Mouse (Mus musculus) adrenal gland, adult 18-20 months (tissue): ENCODE results near the gene Castor1. TPM values are rescaled to one million over a fixed set of nuclear protein-coding genes. Genes with fewer than 3 reads are reported as not detected.
A peak's percentile ranks its signal among the peaks of the same experiment; 100 is the strongest.
"Not testable (repeated sequence)": the region's sequence is repeated elsewhere in the genome, so short reads cannot be mapped to it uniquely, and the experiment has no call there.

Experiments used
- DNase-seq, 2 experiments: peaks; one replicate each; pipeline ENCODE4 v3.0.0; 2021 to 2022; ENCODE audit warnings: low spot score in 2 of 2
- long read RNA-seq, 2 experiments: library from polyadenylated mRNA; stranded (forward); transcript quantifications; one replicate each; pipeline ENCODE4 v2.0.0; 2021
- total RNA-seq, 2 experiments: library from RNA; stranded (reverse); gene quantifications; 1 replicate in 1 of 2; 2 replicates in 1 of 2; pipeline ENCODE4 v1.2.3; 2021

Castor1 gene
- total RNA-seq, result 1 to 10 TPM; 3.0 to 5.1 TPM
- long read RNA-seq, experiment 1, partial matches to known transcripts, result 0 of 4 reads
- long read RNA-seq, experiment 1, other reads (novel, unspliced or antisense), result 0 of 4 reads
- long read RNA-seq, experiment 2, partial matches to known transcripts, result 0 of 4 reads
- long read RNA-seq, experiment 2, other reads (novel, unspliced or antisense), result 2 of 4 reads

DNA sequence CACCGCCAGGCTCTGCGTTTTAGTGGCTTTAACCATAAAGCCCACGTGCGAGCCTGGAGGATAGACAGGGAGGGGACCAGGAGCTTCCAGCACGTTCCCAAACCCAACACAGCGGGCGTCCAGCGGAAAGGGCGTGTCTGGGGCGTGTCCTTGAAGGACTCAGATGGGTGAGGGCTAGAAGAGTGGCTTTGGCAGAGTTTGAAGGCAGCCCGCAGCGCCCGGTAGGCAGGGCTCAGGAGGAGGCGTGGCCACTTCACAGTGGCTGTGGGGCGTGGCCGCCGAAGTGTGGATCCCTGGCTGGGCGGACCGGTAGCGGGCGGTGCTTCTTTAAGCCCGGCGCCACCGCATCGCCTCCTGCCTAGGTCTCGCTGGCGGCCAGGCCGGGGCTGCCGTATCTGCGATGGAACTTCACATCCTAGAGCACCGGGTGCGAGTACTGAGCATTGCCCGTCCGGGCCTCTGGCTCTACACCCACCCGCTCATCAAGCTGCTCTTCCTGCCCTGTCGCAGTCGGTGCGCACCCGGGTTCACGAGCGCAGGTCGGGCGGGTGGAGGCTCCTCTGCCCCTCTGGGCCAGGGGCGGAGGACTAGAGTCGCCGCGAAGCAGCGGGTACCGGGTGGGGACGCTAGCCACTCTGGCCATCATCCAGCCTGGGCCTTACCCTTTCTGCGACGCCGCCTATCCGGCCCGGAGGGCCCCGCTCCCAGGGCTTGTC lies at the start of gene Castor1:
TSS of gene Castor1 (plus strand) at position 312 of the 716 bp plus-strand sequence.
- DNase-seq, result peak; percentile 83 to 85

DNA sequence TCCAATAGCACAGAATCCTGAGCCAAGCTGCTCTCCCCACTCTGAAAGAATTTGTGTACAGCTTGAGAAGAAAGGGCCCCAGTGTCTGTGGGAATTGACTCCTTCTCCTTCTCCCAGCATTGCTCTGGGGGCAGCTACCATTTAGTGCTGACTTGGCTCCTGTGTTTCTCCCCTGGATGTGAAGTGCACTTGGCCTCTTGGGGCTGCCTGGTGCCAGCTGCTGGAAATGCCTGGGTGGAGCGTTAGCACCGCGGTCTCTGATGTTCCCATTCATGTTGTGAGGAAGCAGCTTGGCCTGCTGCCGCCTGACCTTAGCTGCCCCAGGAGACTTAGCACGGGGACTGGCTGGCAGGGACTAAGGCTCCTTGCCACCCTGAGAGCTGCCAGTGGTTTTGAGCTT lies 43.4 kb upstream of the Castor1 start:
- no peak for DNase-seq

DNA sequence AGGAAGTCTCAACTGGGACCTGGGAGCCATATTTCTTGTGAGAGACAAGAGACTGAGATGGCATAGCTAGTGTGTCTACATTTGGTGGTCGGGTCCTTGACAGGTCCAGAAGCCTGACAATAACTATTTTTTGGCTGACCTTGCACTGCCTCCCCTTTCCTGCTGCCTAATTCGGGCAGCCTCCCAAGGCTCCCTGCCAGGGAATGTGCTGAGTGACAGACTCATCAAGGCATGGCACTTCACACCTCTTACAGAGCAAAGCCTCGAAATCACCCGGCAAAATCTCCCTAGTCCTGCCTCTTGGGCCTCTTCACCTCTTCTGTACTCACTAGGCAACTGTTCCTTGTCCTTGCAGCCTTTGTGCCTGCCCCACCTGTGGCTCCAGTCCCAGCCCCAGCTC lies 40.3 kb upstream of the Castor1 start:
- no peak for DNase-seq

GRCm38 (mm10) chr11:4182061-4182460 lies 36.0 kb upstream of the Castor1 start:
- no peak for DNase-seq

DNA sequence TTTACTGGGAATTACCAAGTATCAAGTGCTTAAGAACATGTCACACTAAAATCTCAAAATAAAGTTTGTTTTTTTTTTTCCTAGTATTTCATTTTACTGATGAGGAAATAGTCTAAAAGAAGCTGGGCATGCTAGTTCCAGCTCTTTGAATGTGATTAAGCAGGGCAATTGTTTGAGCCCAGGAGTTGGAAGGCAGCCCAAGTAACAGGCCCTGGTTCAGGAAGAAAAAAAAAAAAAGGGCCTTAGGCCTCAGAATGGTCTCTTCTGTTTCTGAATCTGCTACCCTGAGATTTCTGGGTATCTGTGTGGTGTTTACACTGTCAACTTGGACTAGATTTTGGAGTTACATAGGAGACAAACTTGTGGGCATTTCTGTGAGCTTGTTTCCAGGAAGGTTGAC lies 34.5 kb upstream of the Castor1 start:
- DNase-seq, result no peak

DNA sequence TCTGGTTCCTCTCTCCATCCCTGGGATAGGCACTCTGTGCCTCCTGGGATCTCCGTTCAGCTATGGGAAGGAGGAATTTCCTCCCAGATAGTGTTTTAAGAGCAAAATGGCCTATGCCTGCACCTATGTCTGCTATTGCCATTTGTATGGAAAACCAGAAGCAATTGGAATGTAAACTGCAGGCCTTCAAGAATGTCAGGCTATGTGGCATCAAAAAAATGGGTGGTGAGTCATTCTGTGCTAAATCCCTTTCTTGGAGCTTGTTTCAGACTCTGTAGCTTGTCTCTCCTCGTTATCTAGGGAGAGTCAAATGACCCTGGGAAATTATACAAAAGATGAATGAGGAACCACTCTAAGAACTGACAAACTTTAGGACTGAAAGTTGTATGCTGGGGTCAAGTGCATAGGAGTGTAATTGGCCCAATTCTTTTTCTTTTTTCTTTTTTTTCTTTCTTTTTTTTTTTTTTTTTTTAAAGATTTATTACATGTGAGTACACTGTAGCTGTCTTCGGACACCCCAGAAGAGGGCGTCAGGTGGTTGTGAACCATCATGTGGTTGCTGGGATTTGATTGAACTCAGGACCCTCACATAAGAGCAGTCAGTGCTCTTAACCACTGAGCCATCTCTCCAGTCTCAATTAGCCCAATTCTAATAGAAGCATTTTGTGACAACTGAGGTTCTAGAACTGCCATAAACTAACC lies 33.6 kb upstream of the Castor1 start:
- no peak for DNase-seq

DNA sequence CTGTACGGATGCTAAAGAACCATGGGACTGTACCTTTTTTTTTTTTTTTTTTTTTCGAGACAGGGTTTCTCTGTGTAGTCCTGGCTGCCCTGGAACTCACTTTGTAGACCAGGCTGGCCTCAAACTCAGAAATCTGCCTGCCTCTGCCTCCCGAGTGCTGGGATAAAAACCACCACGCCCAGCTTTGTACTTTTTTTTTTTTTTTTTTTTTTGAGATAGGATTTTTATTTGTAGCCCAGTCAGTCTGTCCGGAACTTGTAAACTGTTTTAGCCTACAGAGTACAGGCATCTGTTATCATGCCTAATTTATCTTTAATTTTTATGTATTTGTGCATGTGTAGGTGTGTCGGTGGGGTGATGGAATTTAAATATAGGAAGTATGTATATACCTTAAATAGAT lies 32.5 kb upstream of the Castor1 start:
- DNase-seq, result not testable (repeated sequence)

DNA sequence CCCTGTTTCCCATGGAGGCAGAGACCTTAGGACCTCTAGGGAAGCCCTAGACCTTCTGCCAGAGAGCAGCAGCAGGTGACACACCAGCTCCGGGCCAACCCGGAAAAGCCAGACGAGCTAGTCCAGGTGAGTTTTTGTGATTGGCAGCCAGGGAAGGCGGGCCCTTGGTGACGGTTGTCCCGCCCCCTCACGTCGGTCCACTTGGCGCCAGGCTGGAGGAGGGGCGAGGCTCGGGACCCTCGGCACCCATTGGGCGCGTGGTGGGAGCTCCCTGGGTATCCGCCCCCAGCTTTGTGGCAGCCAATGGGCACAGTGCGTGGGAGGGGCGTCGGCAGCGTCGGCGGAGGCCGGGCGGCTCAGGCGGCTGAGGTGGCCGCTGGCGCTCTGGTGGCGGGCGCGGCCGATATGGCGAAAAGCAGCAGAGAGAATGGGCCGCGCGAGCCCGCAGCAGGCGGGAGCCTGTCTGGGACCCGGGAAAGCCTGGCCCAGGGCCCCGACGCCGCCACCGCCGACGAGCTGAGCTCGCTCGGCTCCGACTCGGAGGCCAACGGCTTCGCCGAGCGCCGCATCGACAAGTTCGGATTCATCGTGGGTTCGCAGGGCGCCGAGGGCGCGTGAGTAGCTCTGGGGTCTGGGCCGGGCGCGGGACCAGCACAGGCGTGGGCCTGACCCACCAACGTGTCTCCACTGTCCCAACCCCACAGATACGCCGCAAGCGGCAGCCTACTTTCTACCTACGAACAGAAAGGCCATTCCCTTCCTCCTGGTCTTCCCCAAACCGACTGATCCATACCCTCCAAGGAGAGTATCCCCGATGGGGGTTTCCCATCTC lies 31.3 kb upstream of the Castor1 start, which contains the start of gene Tbc1d10a:
TSS of gene Tbc1d10a (plus strand) at position 304 of the 832 bp plus-strand sequence.
- peak; percentile 95 to 96 for DNase-seq

- no peak for DNase-seq
Measured at GRCm38 (mm10) chr11:4187318-4187700, 30.7 kb upstream of the Castor1 start.

DNA sequence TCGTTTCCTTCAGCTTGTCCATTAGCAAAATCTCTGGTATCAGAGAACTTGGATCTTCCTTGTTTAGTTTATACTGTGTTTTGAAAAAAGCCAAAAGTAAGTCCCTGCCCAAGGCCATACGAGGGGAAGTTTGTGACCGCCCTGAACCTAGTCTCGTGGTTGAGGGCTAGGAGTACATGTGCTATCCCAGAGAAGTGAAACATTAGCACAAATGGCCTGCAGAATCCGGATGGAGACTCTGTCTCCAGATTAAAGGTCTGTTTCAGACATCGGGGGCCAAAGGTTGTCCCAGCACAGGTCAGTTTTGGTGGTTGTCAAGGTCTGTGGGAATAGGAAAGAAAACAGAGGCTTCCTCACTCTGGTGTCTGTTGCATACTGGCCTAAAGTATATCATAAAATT lies 28.8 kb upstream of the Castor1 start:
- DNase-seq, result no peak

- no peak for DNase-seq
Measured at GRCm38 (mm10) chr11:4190677-4191076, 27.3 kb upstream of the Castor1 start.

DNA sequence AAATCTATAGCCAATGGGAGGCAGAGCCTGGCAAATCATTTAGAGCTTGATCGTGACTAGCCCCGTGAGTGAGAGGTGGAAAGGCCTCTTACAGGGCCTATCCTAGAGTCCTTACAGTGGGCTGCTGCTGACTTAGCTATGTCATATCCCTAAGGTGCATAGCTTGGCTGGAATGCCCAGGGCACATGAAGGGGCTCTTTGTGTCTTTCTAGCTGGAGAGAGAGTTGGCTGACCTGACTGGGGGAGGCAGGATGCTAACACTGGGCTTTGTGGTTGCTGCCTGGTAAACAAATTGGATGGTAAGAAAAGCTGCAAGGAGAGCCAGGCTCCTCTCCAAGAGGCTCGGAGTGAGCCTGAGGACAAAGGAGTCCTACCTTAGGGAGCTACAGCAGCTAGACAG lies 25.3 kb upstream of the Castor1 start:
- DNase-seq, result no peak

GRCm38 (mm10) chr11:4193420-4193819 lies 24.6 kb upstream of the Castor1 start:
- DNase-seq, result no peak

DNA sequence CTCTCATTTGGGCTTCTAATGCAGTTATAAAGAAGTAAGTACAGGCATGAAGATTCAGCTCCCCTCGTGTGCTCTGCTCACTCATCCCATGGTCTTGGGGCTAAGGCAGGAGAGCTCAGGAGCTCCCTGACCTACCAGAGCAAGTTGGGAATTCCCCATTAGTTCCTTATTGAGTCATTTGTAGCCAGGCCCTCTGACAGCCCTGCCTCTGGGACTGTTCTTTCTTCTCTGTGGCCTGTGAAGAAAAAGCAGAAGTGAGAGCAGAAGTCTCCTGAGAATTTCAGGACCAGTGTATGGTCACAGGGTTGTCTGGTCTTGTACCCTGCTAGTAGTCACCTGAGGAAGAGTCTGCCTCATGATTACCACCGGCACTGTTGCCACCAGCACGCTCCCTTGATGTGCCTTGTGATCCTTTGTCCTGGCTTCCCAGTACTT lies 22.4 kb upstream of the Castor1 start:
- DNase-seq, result no peak

- DNase-seq, result no peak
Measured at GRCm38 (mm10) chr11:4196636-4197035, 21.4 kb upstream of the Castor1 start.

DNA sequence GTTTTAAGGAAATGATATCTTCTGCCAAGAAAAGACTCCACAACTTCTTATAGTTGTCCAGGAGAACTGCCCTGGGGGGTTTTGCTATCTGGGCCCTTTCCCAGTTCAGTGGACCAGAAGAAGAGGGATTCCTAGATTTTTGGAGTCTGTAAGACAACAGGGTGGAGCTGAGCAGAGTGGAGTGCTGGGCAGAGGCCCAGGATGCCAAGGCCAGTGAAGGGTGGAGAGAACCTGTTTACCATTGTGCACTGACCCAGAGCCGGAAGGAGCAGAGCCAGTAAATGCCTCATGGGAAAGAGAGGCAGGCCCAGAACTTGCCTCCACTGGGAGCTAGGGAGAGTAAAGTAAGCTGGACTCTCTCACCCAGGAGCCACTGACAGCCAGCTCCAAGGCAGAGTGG lies 20.3 kb upstream of the Castor1 start:
- DNase-seq, result no peak

DNA sequence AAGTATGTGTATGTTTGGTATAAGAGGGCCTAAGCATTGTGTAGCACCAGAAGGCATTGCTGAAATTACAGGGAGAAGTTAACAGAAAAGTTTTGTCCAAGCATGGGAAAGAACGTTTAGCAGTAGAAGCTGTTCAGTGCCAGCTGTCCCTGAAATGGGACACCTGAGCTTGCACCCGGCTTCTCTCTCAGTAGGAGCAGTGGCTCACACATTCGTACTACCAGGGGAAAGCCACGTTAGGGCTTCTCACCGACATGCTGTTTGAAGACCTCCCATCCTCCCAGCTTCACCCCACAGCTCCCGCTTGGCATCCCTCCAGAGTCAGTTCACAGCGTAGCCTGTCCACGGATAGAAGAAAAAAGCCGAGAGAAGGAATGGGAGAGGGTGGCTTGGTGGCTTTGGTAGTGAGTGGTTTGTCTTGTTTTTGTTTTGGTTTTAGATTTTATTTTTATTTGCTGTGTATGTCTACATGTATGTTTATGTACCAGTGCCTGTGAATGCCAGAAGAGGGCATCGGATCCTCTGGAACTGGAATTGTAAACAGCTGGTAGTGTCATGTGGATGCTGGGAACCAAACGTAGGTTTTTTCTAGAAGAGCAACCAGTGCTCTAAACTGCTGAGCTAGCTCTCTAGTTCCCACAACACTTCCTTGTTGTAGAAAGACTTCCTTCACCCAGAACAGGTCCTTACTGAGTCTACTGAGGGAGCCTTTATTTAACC lies 15.9 kb upstream of the Castor1 start:
- no peak for DNase-seq

DNA sequence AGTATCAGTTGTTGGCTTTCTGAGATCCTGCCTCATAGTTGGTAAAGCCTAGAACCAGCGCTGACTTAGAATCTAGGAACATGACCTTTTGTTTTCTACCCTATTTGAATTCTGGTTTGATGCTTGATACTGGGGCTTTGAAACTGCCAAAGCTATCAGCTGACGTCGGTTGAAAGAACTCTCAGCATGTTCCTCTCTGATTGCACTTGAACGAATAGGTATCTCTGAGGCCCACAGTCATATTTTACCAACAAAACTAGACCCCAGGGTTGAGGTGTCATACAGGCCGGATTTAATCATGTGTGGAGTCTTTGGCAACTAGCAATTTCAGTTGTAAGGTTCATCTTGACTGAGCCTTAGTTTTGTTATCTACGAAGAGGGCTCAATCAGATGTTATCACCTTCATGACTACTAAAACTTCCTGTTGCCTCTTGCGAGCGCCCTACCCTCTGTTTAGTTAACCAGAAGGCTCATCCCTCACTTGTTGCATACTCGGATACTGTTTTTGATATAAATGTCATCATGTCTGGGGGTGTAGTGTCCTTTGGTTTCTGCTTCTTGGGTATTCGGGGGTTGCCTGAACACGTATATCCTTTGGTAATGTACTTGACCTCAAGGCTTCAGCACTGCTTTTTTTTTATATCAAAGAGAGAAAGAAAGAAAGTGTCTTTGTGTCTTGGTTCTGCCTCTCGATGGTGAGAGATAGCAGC lies 14.9 kb upstream of the Castor1 start:
- DNase-seq, result no peak

DNA sequence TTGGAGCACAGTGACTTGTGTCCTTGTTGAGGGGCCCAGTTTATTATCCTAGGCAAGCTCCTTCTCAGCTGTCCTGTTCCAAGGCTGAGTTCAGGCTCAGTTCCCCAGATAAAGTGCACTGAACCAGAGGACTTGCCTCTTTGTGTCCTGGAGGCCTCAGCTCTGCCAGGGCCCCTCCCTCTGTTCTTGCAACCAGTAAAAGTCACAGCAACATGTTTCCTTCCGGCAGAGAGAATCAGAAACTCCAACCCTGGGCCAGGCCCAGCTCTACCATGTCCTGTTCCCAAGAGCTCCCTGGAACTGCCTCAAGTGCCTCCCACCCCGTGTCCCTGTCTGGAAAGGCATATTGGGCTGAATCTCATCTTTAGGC lies 14.3 kb upstream of the Castor1 start:
- peak; percentile 45 for DNase-seq

DNA sequence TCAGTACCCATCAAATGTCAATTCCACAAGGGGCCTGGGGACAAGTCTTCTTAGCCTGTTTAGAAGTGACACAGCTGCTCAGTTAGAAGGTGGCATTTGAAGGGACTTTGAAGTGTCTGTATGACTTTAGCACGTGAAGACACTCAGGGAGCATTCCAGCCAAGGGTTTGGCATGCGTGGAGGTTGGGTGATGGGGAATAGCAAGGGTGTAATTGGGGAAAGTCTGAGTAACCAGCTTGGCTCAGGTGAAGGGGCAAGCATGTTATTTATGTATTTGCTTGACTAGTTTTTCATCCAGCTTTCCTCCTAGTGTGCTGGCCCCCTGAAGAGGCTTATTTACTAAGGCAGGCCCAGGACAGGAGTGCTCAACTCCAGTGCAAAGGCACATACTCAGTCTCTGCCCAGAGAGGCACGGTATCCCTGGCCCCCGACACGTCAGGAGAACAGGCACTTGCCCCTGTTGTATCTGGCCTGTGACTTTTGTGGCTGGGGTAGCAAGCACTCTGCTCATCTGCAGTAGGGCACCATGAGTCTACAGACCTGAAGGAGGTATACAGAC lies 12.8 kb upstream of the Castor1 start:
- peak in 1 of 2 experiments; percentile 22 for DNase-seq
